Comparison of ENCODE assay signal across 7 mouse cellular contexts in genomic region chr1:36069291-36069771, GRCm38 (mm10). TPM values are rescaled to one million over a fixed set of nuclear protein-coding genes. Genes with fewer than 3 reads are reported as not detected.
DNase-seq lines count a peak whose midpoint lies in the region; ATAC-seq lines count a peak whose summit lies in the region.

No protein-coding gene starts in this region.

- DNase-seq in urinary bladder, postnatal 14 days (ENCODE audit: low spot score), result peak; percentile 55
- no peak for DNase-seq in urinary bladder, postnatal 25 days (ENCODE audit: low spot score)
- DNase-seq in induced T-regulatory cell, adult 2 months (ENCODE audit: low read depth), result peak; percentile 51
- no peak for DNase-seq in liver, embryonic 13.5 days
- DNase-seq in ovary, postnatal 36 days (ENCODE audit: low spot score), result no peak

- peak overlapping the region; percentile 71 for H3K4me3 ChIP-seq in embryonic facial prominence, embryonic 12.5 days
- H3K4me3 ChIP-seq in liver, embryonic 13.5 days (replicated peaks), result peak overlapping the region; percentile 97
- H3K4me3 ChIP-seq in neural tube, embryonic 14.5 days (ENCODE audit: low read depth, low read length), result peak overlapping the region; percentile 86

- H3K36me3 ChIP-seq in embryonic facial prominence, embryonic 12.5 days, result no peaks in the 10 kb centered on the region
- H3K36me3 ChIP-seq in liver, embryonic 13.5 days, result peaks cover 42% of the 10 kb centered on the region
- H3K36me3 ChIP-seq in neural tube, embryonic 14.5 days (ENCODE audit: control insufficient read depth, insufficient read depth, low read length), result no peaks in the 10 kb centered on the region

- no peaks in the 10 kb centered on the region; the same call in 1 of the 2 replicates for H3K27me3 ChIP-seq in embryonic facial prominence, embryonic 12.5 days
- no peaks in the 10 kb centered on the region for H3K27me3 ChIP-seq in liver, embryonic 13.5 days
- H3K27me3 ChIP-seq in neural tube, embryonic 14.5 days (ENCODE audit: control insufficient read depth, insufficient read depth, low read length), result no peaks in the 10 kb centered on the region

- H3K9ac ChIP-seq in embryonic facial prominence, embryonic 12.5 days, result peak overlapping the region; percentile 87
- peak overlapping the region; percentile 99 for H3K9ac ChIP-seq in liver, embryonic 13.5 days
- H3K9ac ChIP-seq in neural tube, embryonic 14.5 days (replicated peaks; ENCODE audit: low read depth, low read length), result peak overlapping the region; percentile 90

- H3K4me1 ChIP-seq in embryonic facial prominence, embryonic 12.5 days, result peaks cover 59% of the 10 kb centered on the region
- peaks cover 87% of the 10 kb centered on the region for H3K4me1 ChIP-seq in liver, embryonic 13.5 days (replicated peaks)
- peaks cover 49% of the 10 kb centered on the region for H3K4me1 ChIP-seq in neural tube, embryonic 14.5 days (ENCODE audit: control insufficient read depth, insufficient read depth, low read length)

- WGBS in embryonic facial prominence, embryonic 12.5 days, result 2% methylated on average over 13 of the region's 13 CpGs
- WGBS in liver, embryonic 13.5 days (ENCODE audit: insufficient replicate concordance), result 4% methylated on average over 13 of the region's 13 CpGs
- under 1% methylated on average over 13 of the region's 13 CpGs for WGBS in neural tube, embryonic 14.5 days

- no peaks in the 10 kb centered on the region for H3K9me3 ChIP-seq in embryonic facial prominence, embryonic 12.5 days
- no peaks in the 10 kb centered on the region for H3K9me3 ChIP-seq in liver, embryonic 13.5 days (replicated peaks)
- no peaks in the 10 kb centered on the region for H3K9me3 ChIP-seq in neural tube, embryonic 14.5 days (ENCODE audit: control insufficient read depth, low read length)

- H3K27ac ChIP-seq in embryonic facial prominence, embryonic 12.5 days, result 0 out of 2 replicates have a peak overlapping the region, but pooled peaks have one; percentile 23
- H3K27ac ChIP-seq in liver, embryonic 13.5 days, result peak overlapping the region; percentile 90
- no peak overlapping the region; the same call in 1 of the 2 replicates for H3K27ac ChIP-seq in neural tube, embryonic 14.5 days (ENCODE audit: low read depth, low read length)

- ATAC-seq in embryonic facial prominence, embryonic 12.5 days (ENCODE audit: insufficient number of reproducible peaks, insufficient read depth, low FRiP score, low TSS enrichment), result no peak
- peak; percentile 3; the same call in 1 of the 2 replicates for ATAC-seq in liver, embryonic 13.5 days (ENCODE audit: low read depth)
- no peak for ATAC-seq in neural tube, embryonic 14.5 days (ENCODE audit: low read depth)

- H3K4me2 ChIP-seq in embryonic facial prominence, embryonic 12.5 days (replicated peaks), result peak overlapping the region; percentile 98
- H3K4me2 ChIP-seq in liver, embryonic 13.5 days, result peak overlapping the region; percentile 86
- H3K4me2 ChIP-seq in neural tube, embryonic 14.5 days (ENCODE audit: low read depth, low read length), result peak overlapping the region; percentile 98

RNA-seq across cellular contexts. Expression of gene Hs6st1, which starts 1.1 kb away (rescaled TPM):
- polyA plus RNA-seq in embryonic facial prominence, embryonic 12.5 days (2016; fragmentation: Nextera tagmentation; extraction: Ambion mirVana), result 9.2 and 18.3 TPM in 2 replicates
- 4.6 and 6.1 TPM in 2 replicates for polyA plus RNA-seq in liver, embryonic 13.5 days (2015; fragmentation: Nextera tagmentation; extraction: Ambion mirVana)
- 17.7 and 18.1 TPM in 2 replicates for polyA plus RNA-seq in neural tube, embryonic 14.5 days (2014; fragmentation: Nextera tagmentation; extraction: Ambion mirVana)

Comparison
In these comparisons a context has a peak if more than half of its experiments do, and no peak if none do; other contexts are left out.
1. DNase-seq: peak in urinary bladder, postnatal 14 days (single experiment) and induced T-regulatory cell, adult 2 months (single experiment); none in urinary bladder, postnatal 25 days (single experiment), liver, embryonic 13.5 days (single experiment) and ovary, postnatal 36 days (single experiment).
2. Peak in every context shown above with its lines, with median percentiles within 50 percentile points of each other: H3K4me2 ChIP-seq, H3K4me3 ChIP-seq and H3K9ac ChIP-seq.